In the genomic region with DNA sequence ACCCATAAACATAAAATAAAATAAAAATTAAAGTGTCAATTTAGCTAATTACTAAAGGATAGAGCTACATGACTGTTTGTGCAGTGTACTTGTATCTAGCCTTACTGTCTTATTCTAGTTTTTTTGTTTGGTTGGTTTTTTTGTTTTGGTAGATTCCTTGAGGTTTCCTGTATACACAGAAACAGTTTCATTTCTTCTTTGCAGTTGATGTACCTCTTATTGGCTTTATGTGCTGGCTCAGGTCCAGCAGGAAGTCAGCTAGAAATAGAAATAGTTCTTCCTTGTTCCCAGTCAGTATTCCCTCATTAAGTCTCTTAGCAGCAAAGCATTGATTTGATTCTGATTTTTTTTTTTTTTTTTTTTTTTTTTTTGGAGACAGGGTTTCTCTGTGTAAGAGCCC, we compare ENCODE assay signal across 15 mouse cellular contexts. TPM values are rescaled to one million over a fixed set of nuclear protein-coding genes. Genes with fewer than 3 reads are reported as not detected.
A peak's percentile ranks its signal among the peaks of the same experiment; 100 is the strongest.
DNase-seq lines count a peak whose midpoint lies in the region; ATAC-seq and TF ChIP-seq lines count a peak whose summit lies in the region.
"Had no signal": no experiment of that assay in that cellular context is flagged by ENCODE, and none has a peak within 500 bp of the region (broad histone marks: within the 10 kb centered on the region; RNA-seq: fewer than 3 reads in every experiment).

No protein-coding gene starts in this region.

- DNase-seq in kidney, adult 18-20 months: peak; percentile 19
- DNase-seq in 416B (ENCODE audit: low read depth) (peak; percentile 37), MEL (ENCODE audit: low read depth, low spot score) (no peak)
- DNase-seq in kidney, postnatal 14 days: peak; percentile 61
- DNase-seq in urinary bladder, postnatal 25 days (ENCODE audit: low spot score): no peak
- DNase-seq in urinary bladder, postnatal 14 days (ENCODE audit: low spot score): no peak
- DNase-seq: adrenal gland, adult 8-10 months; cerebellum, adult 11 months; forebrain, postnatal 0 days; thymus, postnatal 36 days had no signal

- no peak overlapping the region for H3K9ac ChIP-seq in kidney, embryonic 15.5 days
- no peak overlapping the region for H3K9ac ChIP-seq in MEL (ENCODE audit: control insufficient read depth, low read depth, low read length, poor library complexity, severe bottlenecking)
- H3K9ac ChIP-seq: forebrain, postnatal 0 days; hindbrain, embryonic 12.5 days; neural tube, embryonic 15.5 days had no signal

- H3K79me2 ChIP-seq in MEL (ENCODE audit: control insufficient read depth, insufficient read depth, low read length, poor library complexity): no peaks in the 10 kb centered on the region

- TF ChIP-seq CTCF in MEL (IDR thresholded peaks at IDR 0.05 in 2 of 3, conservative IDR thresholded peaks at IDR 0.05 in 1 of 3; ENCODE audit: control insufficient read depth in 1 of 3, insufficient read depth in 1 of 3, low read depth in 2 of 3, low read length in 3 of 3, poor library complexity in 1 of 3, severe bottlenecking in 1 of 3): no peak

- H3K4me3 ChIP-seq in kidney, embryonic 15.5 days (replicated peaks): no peak overlapping the region
- H3K4me3 ChIP-seq in MEL (ENCODE audit: control insufficient read depth in 1 of 2, insufficient read depth in 1 of 2, low read depth in 2 of 2, low read length in 2 of 2): no peak overlapping the region
- H3K4me3 ChIP-seq: hindbrain, embryonic 12.5 days; neural tube, embryonic 15.5 days had no signal

- H3K27ac ChIP-seq in kidney, embryonic 15.5 days: no peak overlapping the region
- H3K27ac ChIP-seq in MEL (ENCODE audit: control insufficient read depth, low read depth, low read length): no peak overlapping the region
- H3K27ac ChIP-seq: hindbrain, embryonic 12.5 days; macrophage; neural tube, embryonic 15.5 days had no signal

- no peak for TF ChIP-seq POLR2A in MEL (IDR thresholded peaks at IDR 0.05; ENCODE audit: control insufficient read depth in 1 of 2, insufficient read depth in 1 of 2, low read depth in 1 of 2, low read length in 2 of 2, poor library complexity in 1 of 2)

- no peak for TF ChIP-seq RAD21 in MEL (IDR thresholded peaks at IDR 0.05; ENCODE audit: low read depth, low read length)

- no peaks in the 10 kb centered on the region for H3K27me3 ChIP-seq in kidney, embryonic 15.5 days
- no peaks in the 10 kb centered on the region for H3K27me3 ChIP-seq in MEL (ENCODE audit: control insufficient read depth in 1 of 2, insufficient read depth in 2 of 2, low read length in 2 of 2)
- H3K27me3 ChIP-seq: hindbrain, embryonic 12.5 days; neural tube, embryonic 15.5 days had no signal

- H3K9me3 ChIP-seq in kidney, embryonic 15.5 days (replicated peaks): no peaks in the 10 kb centered on the region
- no peaks in the 10 kb centered on the region for H3K9me3 ChIP-seq in MEL (replicated peaks; ENCODE audit: insufficient read depth, low read length)
- H3K9me3 ChIP-seq: hindbrain, embryonic 12.5 days; neural tube, embryonic 15.5 days had no signal

- no peaks in the 10 kb centered on the region for H3K36me3 ChIP-seq in kidney, embryonic 15.5 days
- 0 out of 4 replicates have a peak, but pooled peaks cover 0 to 3% of the 10 kb centered on the region in 2 experiments for H3K36me3 ChIP-seq in MEL (ENCODE audit: control insufficient read depth in 1 of 2, insufficient read depth in 2 of 2, low read length in 2 of 2)
- H3K36me3 ChIP-seq: hindbrain, embryonic 12.5 days; neural tube, embryonic 15.5 days had no signal

- no peak overlapping the region for H3K4me2 ChIP-seq in kidney, embryonic 15.5 days
- H3K4me2 ChIP-seq: hindbrain, embryonic 12.5 days; liver, embryonic 11.5 days; neural tube, embryonic 15.5 days had no signal

- peaks cover 14% of the 10 kb centered on the region for H3K4me1 ChIP-seq in kidney, embryonic 15.5 days
- H3K4me1 ChIP-seq in MEL (ENCODE audit: control insufficient read depth in 1 of 2, insufficient read depth in 2 of 2, low read length in 2 of 2): no peaks in the 10 kb centered on the region

- no peak for TF ChIP-seq EP300 in MEL (IDR thresholded peaks at IDR 0.05; ENCODE audit: low read depth in 1 of 2, low read length in 2 of 2)

- ATAC-seq in kidney, embryonic 15.5 days (replicated peaks; ENCODE audit: low FRiP score): no peak
- ATAC-seq: forebrain, postnatal 0 days had no signal

TF ChIP-seq in MEL, 35 proteins besides CTCF, POLR2A, EP300 and RAD21:
- TF ChIP-seq ZMIZ1 (IDR thresholded peaks at IDR 0.05; ENCODE audit: low read depth, low read length): no peak
- 0 out of 2 replicates have a peak, but pooled peaks have one; percentile 14 for TF ChIP-seq ELF1 (IDR thresholded peaks at IDR 0.05; ENCODE audit: low read depth, low read length)

RNA-seq across cellular contexts. Expression of gene Fbxw11, which starts 35.2 kb away (rescaled TPM):
- polyA plus RNA-seq in kidney, embryonic 15.5 days (2015; fragmentation: Nextera tagmentation; extraction: Ambion mirVana): 85.7 and 88.6 TPM in 2 replicates
- total RNA-seq in MEL (2012; rRNA removed): 53.5 and 59.6 TPM in 2 replicates
- polyA plus RNA-seq in MEL (2012; ENCODE audit: insufficient read depth in 1 of 2, insufficient read length in 2 of 2, low read depth in 1 of 2, low replicate concordance in 2 of 2, missing spikeins in 1 of 2): 10 to 100 TPM; 35.4 to 98.5 TPM

Comparison
In these comparisons a context has a peak if more than half of its experiments do, and no peak if none do; other contexts are left out.
1. DNase-seq: peak in kidney, adult 18-20 months (single experiment), 416B (single experiment) and kidney, postnatal 14 days (single experiment); none in MEL (single experiment), urinary bladder, postnatal 25 days (single experiment) and urinary bladder, postnatal 14 days (single experiment).